Mouse (Mus musculus) layer of hippocampus, postnatal 36 days (tissue): ENCODE data around the gene 1700021F05Rik. TPM values are rescaled to one million over a fixed set of nuclear protein-coding genes. Genes with fewer than 3 reads are reported as not detected.
A peak's percentile ranks its signal among the peaks of the same experiment; 100 is the strongest.
"Not testable (repeated sequence)": the region's sequence is repeated elsewhere in the genome, so short reads cannot be mapped to it uniquely, and the experiment has no call there.

ENCODE experiments used
- DNase-seq, 2 experiments: peaks; one replicate each; pipeline ENCODE4 v3.0.0; 2022
- total RNA-seq, 2 experiments: library from RNA; stranded (reverse); gene quantifications; 2 replicates each; pipeline ENCODE4 v1.2.3; 2021

Gene 1700021F05Rik
- total RNA-seq, 2 experiments from 2014 or later: 42.3 to 43.8 TPM

- no peak for DNase-seq
These were observed 2.0 kb downstream of the 1700021F05Rik start for GRCm38 (mm10) chr10:43538831-43539230.

GRCm38 (mm10) chr10:43537652-43538051 lies 3.1 kb downstream of the 1700021F05Rik start:
- DNase-seq: no peak

- DNase-seq: no peak
These were observed 6.4 kb downstream of the 1700021F05Rik start for GRCm38 (mm10) chr10:43534382-43534781.

GRCm38 (mm10) chr10:43527283-43528269 lies 13.2 kb downstream of the 1700021F05Rik start:
- peak; percentile 26 to 29 for DNase-seq

GRCm38 (mm10) chr10:43523931-43524330 lies 16.9 kb downstream of the 1700021F05Rik start, which contains the start of gene Gm9803:
Gene Gm9803, plus strand, starts transcription at chr10:43524084.
- not testable (repeated sequence) for DNase-seq

- DNase-seq: no peak
These were observed 20.8 kb downstream of the 1700021F05Rik start for GRCm38 (mm10) chr10:43519977-43520376.

GRCm38 (mm10) chr10:43518368-43518767 lies 22.4 kb downstream of the 1700021F05Rik start:
- no peak for DNase-seq

- no peak for DNase-seq
These were observed 23.0 kb downstream of the 1700021F05Rik start for GRCm38 (mm10) chr10:43517836-43518235.

- DNase-seq: no peak
These were observed 23.7 kb downstream of the 1700021F05Rik start for GRCm38 (mm10) chr10:43516992-43517660.

GRCm38 (mm10) chr10:43512976-43513375 lies 27.8 kb downstream of the 1700021F05Rik start:
- no peak for DNase-seq

- no peak for DNase-seq
These were observed 31.6 kb downstream of the 1700021F05Rik start for GRCm38 (mm10) chr10:43509228-43509627.

- DNase-seq: no peak
These were observed 33.7 kb downstream of the 1700021F05Rik start for GRCm38 (mm10) chr10:43507051-43507450.

GRCm38 (mm10) chr10:43504291-43504690 lies 36.5 kb downstream of the 1700021F05Rik start:
- DNase-seq: no peak

- no peak for DNase-seq
These were observed 38.2 kb downstream of the 1700021F05Rik start for GRCm38 (mm10) chr10:43502599-43502998.

- DNase-seq: no peak
These were observed 49.9 kb downstream of the 1700021F05Rik start for GRCm38 (mm10) chr10:43490846-43491245.

- DNase-seq: no peak
These were observed 50.8 kb downstream of the 1700021F05Rik start for GRCm38 (mm10) chr10:43490034-43490433.

- no peak for DNase-seq
These were observed 51.2 kb downstream of the 1700021F05Rik start for GRCm38 (mm10) chr10:43489550-43489949.

GRCm38 (mm10) chr10:43489139-43489538 lies 51.7 kb downstream of the 1700021F05Rik start:
- no peak for DNase-seq

GRCm38 (mm10) chr10:43488258-43488657 lies 52.5 kb downstream of the 1700021F05Rik start:
- no peak for DNase-seq

- DNase-seq: no peak
These were observed 53.3 kb downstream of the 1700021F05Rik start for GRCm38 (mm10) chr10:43487441-43488010.

GRCm38 (mm10) chr10:43485751-43486268 lies 55.0 kb downstream of the 1700021F05Rik start:
- no peak for DNase-seq

GRCm38 (mm10) chr10:43483426-43483995 lies 57.3 kb downstream of the 1700021F05Rik start:
- DNase-seq: no peak
